Mouse (Mus musculus): Measurements from ENCODE around the gene Gnas. TPM values are rescaled to one million over a fixed set of nuclear protein-coding genes. Genes with fewer than 3 reads are reported as not detected.

The Gnas gene
- 1,000 to 10,000 TPM; 1,778 to 1,853 TPM for total RNA-seq (2021)
- long read RNA-seq, experiment 1, transcript Gnas-207 (11 exons, 1,789 nt) = minor isoform, 24 of 1,364 reads
- long read RNA-seq, experiment 1, transcript Gnas-221 (13 exons, 1,427 nt) = minor isoform, 25 of 1,364 reads
- long read RNA-seq, experiment 1, transcript Gnas-208 (12 exons, 1,716 nt) = major isoform, 1,186 of 1,364 reads
- long read RNA-seq, experiment 1, transcript Gnas-202 (13 exons, 3,903 nt) = minor isoform, 15 of 1,364 reads
- long read RNA-seq, experiment 1, partial matches to known transcripts = 36 of 1,364 reads
- long read RNA-seq, experiment 1, other reads (novel, unspliced or antisense) = 68 of 1,364 reads
- long read RNA-seq, experiment 2, transcript Gnas-207 (11 exons, 1,789 nt) = minor isoform, 17 of 1,029 reads
- long read RNA-seq, experiment 2, transcript Gnas-208 (12 exons, 1,716 nt) = major isoform, 907 of 1,029 reads
- long read RNA-seq, experiment 2, transcript Gnas-202 (13 exons, 3,903 nt) = minor isoform, 11 of 1,029 reads
- long read RNA-seq, experiment 2, transcript Gnas-221 (13 exons, 1,427 nt) = minor isoform, 15 of 1,029 reads
- long read RNA-seq, experiment 2, partial matches to known transcripts = 33 of 1,029 reads
- long read RNA-seq, experiment 2, other reads (novel, unspliced or antisense) = 34 of 1,029 reads

- intact Hi-C loops (cut with DNase I) = loop anchor here (2.0 to 10.0 kb wide), 2 partner anchors 697 to 1099 kb away; no protein-coding TSS in a partner anchor
- TF ChIP-seq CTCF (IDR thresholded peaks at IDR 0.05) = peak; percentile 45
These were observed at the start of gene Gnas for GRCm38 (mm10) chr2:174284011-174284410. TSS of gene Gnas (plus strand) at chr2:174284320.

GRCm38 (mm10) chr2:174242431-174242830, 41.7 kb upstream of the Gnas start:
- no peak for DNase-seq (ENCODE audit: extremely low spot score in 1 of 2, low spot score in 2 of 2)
- intact Hi-C loops (cut with DNase I) = no loop called here
- H3K4me3 ChIP-seq = no peak overlapping the region
- H3K27ac ChIP-seq = no peak overlapping the region
- no peak for TF ChIP-seq CTCF (IDR thresholded peaks at IDR 0.05)

More at GRCm38 (mm10) chr2:174284011-174284410, at the start of gene Gnas:
- Histone ChIP-seq H3K27ac (no peak within 1 kb of the TSS), H3K4me3 (no peak within 1 kb of the TSS)
- DNase-seq (ENCODE audit: extremely low spot score in 1 of 2, low spot score in 2 of 2) = peak in 1 of 2 experiments; percentile 57

- intact Hi-C loops (cut with DNase I) = no loop called here
- TF ChIP-seq CTCF (IDR thresholded peaks at IDR 0.05) = no peak
- Histone ChIP-seq H3K4me3 (no peak overlapping the region), H3K27ac (no peak overlapping the region)
- DNase-seq (ENCODE audit: extremely low spot score in 1 of 2, low spot score in 2 of 2) = no peak
These were observed 32.2 kb upstream of the Gnas start for GRCm38 (mm10) chr2:174251963-174252362.

- H3K27ac ChIP-seq = no peak overlapping the region
- no peak for DNase-seq (ENCODE audit: extremely low spot score in 1 of 2, low spot score in 2 of 2)
- no peak overlapping the region for H3K4me3 ChIP-seq
- intact Hi-C loops (cut with DNase I) = no loop called here
- no peak for TF ChIP-seq CTCF (IDR thresholded peaks at IDR 0.05)
These were observed 26.8 kb upstream of the Gnas start for GRCm38 (mm10) chr2:174257312-174257711.

GRCm38 (mm10) chr2:174260004-174260403, 24.1 kb upstream of the Gnas start:
- intact Hi-C loops (cut with DNase I) = no loop called here
- no peak for TF ChIP-seq CTCF (IDR thresholded peaks at IDR 0.05)
- no peak for DNase-seq (ENCODE audit: extremely low spot score in 1 of 2, low spot score in 2 of 2)
- Histone ChIP-seq H3K4me3 (no peak overlapping the region), H3K27ac (no peak overlapping the region)

- Histone ChIP-seq H3K4me3 (no peak overlapping the region), H3K27ac (no peak overlapping the region)
- no peak for DNase-seq (ENCODE audit: extremely low spot score in 1 of 2, low spot score in 2 of 2)
- intact Hi-C loops (cut with DNase I) = no loop called here
- TF ChIP-seq CTCF (IDR thresholded peaks at IDR 0.05) = no peak
These were observed 23.0 kb upstream of the Gnas start for GRCm38 (mm10) chr2:174260908-174261800.

- TF ChIP-seq CTCF (IDR thresholded peaks at IDR 0.05) = no peak
- Histone ChIP-seq H3K4me3 (no peak overlapping the region), H3K27ac (no peak overlapping the region)
- DNase-seq (ENCODE audit: extremely low spot score in 1 of 2, low spot score in 2 of 2) = no peak
- intact Hi-C loops (cut with DNase I) = no loop called here
These were observed 22.3 kb upstream of the Gnas start for GRCm38 (mm10) chr2:174261801-174262200.

- intact Hi-C loops (cut with DNase I) = no loop called here
- TF ChIP-seq CTCF (IDR thresholded peaks at IDR 0.05) = no peak
- Histone ChIP-seq H3K27ac (no peak overlapping the region), H3K4me3 (no peak overlapping the region)
- no peak for DNase-seq (ENCODE audit: extremely low spot score in 1 of 2, low spot score in 2 of 2)
These were observed 20.9 kb upstream of the Gnas start for GRCm38 (mm10) chr2:174263110-174263815.

- intact Hi-C loops (cut with DNase I) = no loop called here
- Histone ChIP-seq H3K4me3 (no peak overlapping the region), H3K27ac (no peak overlapping the region)
- TF ChIP-seq CTCF (IDR thresholded peaks at IDR 0.05) = no peak
- DNase-seq (ENCODE audit: extremely low spot score in 1 of 2, low spot score in 2 of 2) = no peak
These were observed 19.9 kb upstream of the Gnas start for GRCm38 (mm10) chr2:174264248-174264647.

- intact Hi-C loops (cut with DNase I) = no loop called here
- H3K4me3 ChIP-seq = no peak overlapping the region
- no peak for DNase-seq (ENCODE audit: extremely low spot score in 1 of 2, low spot score in 2 of 2)
- H3K27ac ChIP-seq = no peak overlapping the region
- no peak for TF ChIP-seq CTCF (IDR thresholded peaks at IDR 0.05)
These were observed 13.7 kb upstream of the Gnas start for GRCm38 (mm10) chr2:174270416-174270815.

- TF ChIP-seq CTCF (IDR thresholded peaks at IDR 0.05) = no peak
- H3K27ac ChIP-seq = no peak overlapping the region
- no peak for DNase-seq (ENCODE audit: extremely low spot score in 1 of 2, low spot score in 2 of 2)
- no peak overlapping the region for H3K4me3 ChIP-seq
- intact Hi-C loops (cut with DNase I) = no loop called here
These were observed 12.7 kb upstream of the Gnas start for GRCm38 (mm10) chr2:174271459-174271858.

All from left cerebral cortex, adult 2 months (tissue).